Mouse (Mus musculus) testis, adult 2 months (tissue): ENCODE data around the gene Ttc3.

Source experiments
- CTCF ChIP-seq: fragments of 200-500 bp; IDR thresholded peaks from 2 replicates; pipeline ENCODE4 v1.5.1; 2012; ENCODE audit warnings: low read depth, mild to moderate bottlenecking, inconsistent platforms, low read length, moderate library complexity; ENCODE audit not compliant: control insufficient read depth, insufficient read depth, insufficient replicate concordance
- POLR2A ChIP-seq: fragments of 200-500 bp; IDR thresholded peaks from 2 replicates; pipeline ENCODE4 v1.6.1; 2012; ENCODE audit warnings: low read depth, mild to moderate bottlenecking, inconsistent platforms, low read length, moderate library complexity; ENCODE audit not compliant: control insufficient read depth

DNA sequence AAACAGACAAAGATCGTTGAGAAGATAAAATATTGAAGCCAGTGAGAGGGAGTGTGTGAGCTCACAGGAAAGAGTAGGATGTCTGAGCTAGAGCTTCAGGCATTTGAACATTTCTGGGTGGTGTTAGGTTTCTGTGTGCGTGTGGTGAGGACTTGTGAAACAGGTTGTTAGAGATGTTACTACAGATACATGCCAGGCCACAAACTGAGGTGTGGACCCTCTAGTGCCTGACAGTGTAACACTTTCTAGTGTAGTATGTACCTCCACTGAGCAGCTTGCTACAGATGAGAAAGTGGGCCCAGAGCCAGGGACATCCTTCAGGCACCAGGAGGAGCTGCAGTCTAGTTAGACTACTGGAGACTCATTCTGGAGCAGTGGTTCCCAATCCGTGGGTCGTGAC, 31.8 kb downstream of the Ttc3 start:
- TF ChIP-seq POLR2A (no peak), CTCF (no peak)
